8 mouse cellular contexts compared by ENCODE assay signal in the genomic region with DNA sequence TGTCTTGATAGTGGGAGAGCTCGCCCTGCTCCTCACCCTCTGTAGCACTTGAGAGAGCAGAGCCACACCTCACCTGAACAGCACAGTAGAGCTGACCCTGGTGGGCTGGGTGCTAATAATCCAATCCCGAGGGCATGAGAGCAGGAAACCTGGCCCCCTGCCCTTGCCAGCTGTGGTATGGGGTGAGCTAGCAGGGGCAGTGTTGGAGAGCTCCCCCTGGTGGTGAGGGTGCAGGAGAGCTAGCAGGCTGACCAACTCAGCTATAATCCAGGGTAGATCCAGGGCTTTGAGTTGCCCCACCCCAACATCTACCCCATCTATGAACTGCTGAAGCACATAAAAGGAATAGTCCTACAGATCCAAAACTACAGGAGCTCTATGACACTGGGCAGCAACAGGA.
DNase-seq lines count a peak whose midpoint lies in the region; ATAC-seq and TF ChIP-seq lines count a peak whose summit lies in the region.

No protein-coding gene starts in this region.

- no peak overlapping the region for H3K9ac ChIP-seq in forebrain, embryonic 12.5 days

- H3K4me3 ChIP-seq in layer of hippocampus, adult 2 months: no peak overlapping the region
- H3K4me3 ChIP-seq in forebrain, embryonic 12.5 days (replicated peaks): no peak overlapping the region

- DNase-seq in layer of hippocampus, adult 2 months (ENCODE audit: low spot score in 2 of 2): no peak
- DNase-seq in layer of hippocampus, postnatal 14 days (ENCODE audit: low spot score in 2 of 2): no peak
- no peak for DNase-seq in Patski (ENCODE audit: low read depth, low spot score)
- DNase-seq in gastrocnemius, postnatal 25 days: peak; percentile 23
- DNase-seq in frontal cortex, postnatal 10 days (ENCODE audit: low spot score in 2 of 2): no peak
- no peak for DNase-seq in retina, embryonic 14.5 days (ENCODE audit: low spot score)

- H3K4me2 ChIP-seq in forebrain, embryonic 12.5 days: no peak overlapping the region

- in situ Hi-C loops in Patski (cut with MboI; ENCODE audit: low pct_unique_long_range_greater_than_20kb): loop anchor here (10.0 kb wide), 1 partner anchor 512 kb away; no protein-coding TSS in a partner anchor

- H3K27me3 ChIP-seq in Patski: no peaks in the 10 kb centered on the region
- no peaks in the 10 kb centered on the region for H3K27me3 ChIP-seq in forebrain, embryonic 12.5 days

- no peaks in the 10 kb centered on the region for H3K9me3 ChIP-seq in forebrain, embryonic 12.5 days

- no peaks in the 10 kb centered on the region for H3K36me3 ChIP-seq in forebrain, embryonic 12.5 days (replicated peaks)

- 83% methylated on average over 2 of the region's 2 CpGs for WGBS in forebrain, embryonic 12.5 days

- CTCF ChIA-PET in Patski (lab: Charles Lee): interaction anchor here (0.6 to 1.9 kb wide), 5 partner anchors 8 to 457 kb away, joined by 3 to 7 read pairs (median 3); no protein-coding TSS in a partner anchor

- H3K27ac ChIP-seq in layer of hippocampus, adult 2 months: no peak overlapping the region
- H3K27ac ChIP-seq in forebrain, embryonic 12.5 days: no peak overlapping the region

- no peaks in the 10 kb centered on the region for H3K4me1 ChIP-seq in forebrain, embryonic 12.5 days

- POLR2A ChIA-PET in Patski (lab: Charles Lee): no interaction called here

- TF ChIP-seq CTCF in layer of hippocampus, adult 2 months (conservative IDR thresholded peaks at IDR 0.05): peak; percentile 77
- TF ChIP-seq CTCF in Patski (IDR thresholded peaks at IDR 0.05): peak; percentile 70

- no peak for ATAC-seq in Patski
- peak; percentile 73 for ATAC-seq in megakaryocyte progenitor cell, adult 5-6 weeks (replicated peaks; ENCODE audit: poor library complexity)
- no peak for ATAC-seq in forebrain, embryonic 12.5 days (ENCODE audit: low FRiP score)
